Mouse (Mus musculus): ENCODE measurements at regions not wholly inside any gene's neighbourhood (a gene's known extent, or its start where the extent isn't known, plus 50 kb on each side); places are given as distances from the start of the nearest gene placed in this dataset.

DNA sequence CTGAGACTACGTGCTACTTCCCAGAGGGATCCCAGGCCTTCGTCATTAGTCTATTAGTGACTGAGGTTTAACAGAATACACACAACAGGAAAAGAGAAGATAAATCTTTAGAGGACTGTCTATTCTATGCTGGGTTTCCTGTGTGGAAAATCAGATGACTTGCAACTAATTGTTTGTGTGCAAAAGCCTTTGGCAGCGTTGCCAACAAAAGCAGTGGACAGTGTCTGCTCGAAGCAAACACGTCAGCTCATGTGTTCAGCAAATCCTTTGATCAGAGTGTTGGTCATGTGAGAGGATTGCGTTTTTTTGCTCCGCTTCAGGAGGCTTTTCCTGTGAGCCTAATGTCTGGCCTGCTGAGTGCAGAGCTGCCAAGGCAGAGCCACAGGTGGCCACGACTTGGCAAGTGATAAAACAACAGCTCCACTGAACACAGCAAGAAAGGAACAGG lies 117.3 kb downstream of the Arl4a start:
- Histone ChIP-seq H3K4me1 (ENCODE audit: control insufficient read depth in 1 of 2, insufficient read depth in 2 of 2, low read length in 2 of 2) (no peaks in the 10 kb centered on the region), H3K27ac (ENCODE audit: control insufficient read depth, low read depth, low read length) (no peak overlapping the region), H3K79me2 (ENCODE audit: control insufficient read depth, insufficient read depth, low read length, poor library complexity) (no peaks in the 10 kb centered on the region), H3K4me3 (ENCODE audit: control insufficient read depth in 1 of 2, insufficient read depth in 1 of 2, low read depth in 2 of 2, low read length in 2 of 2) (no peak overlapping the region), H3K36me3 (ENCODE audit: control insufficient read depth in 1 of 2, insufficient read depth in 2 of 2, low read length in 2 of 2) (no peaks in the 10 kb centered on the region), H3K9ac (ENCODE audit: control insufficient read depth, low read depth, low read length, poor library complexity, severe bottlenecking) (no peak overlapping the region), H3K27me3 (ENCODE audit: control insufficient read depth in 1 of 2, insufficient read depth in 2 of 2, low read length in 2 of 2) (peaks cover 2 to 6% of the 10 kb centered on the region in 2 experiments; a peak in 3 of 4 replicates), H3K9me3 (replicated peaks; ENCODE audit: insufficient read depth, low read length) (no peaks in the 10 kb centered on the region)
- TF ChIP-seq NELFE (IDR thresholded peaks at IDR 0.05; ENCODE audit: low read depth, low read length), result no peak
- no peak for TF ChIP-seq USF2 (IDR thresholded peaks at IDR 0.05; ENCODE audit: borderline replicate concordance in 1 of 2, insufficient read depth in 1 of 2, low read depth in 1 of 2, low read length in 2 of 2)
- no peak for TF ChIP-seq MYB (IDR thresholded peaks at IDR 0.05; ENCODE audit: low read depth, low read length)
- no peak for TF ChIP-seq ETS1 (IDR thresholded peaks at IDR 0.05; ENCODE audit: low read depth, low read length)
- DNase-seq (ENCODE audit: low read depth, low spot score), result no peak

DNA sequence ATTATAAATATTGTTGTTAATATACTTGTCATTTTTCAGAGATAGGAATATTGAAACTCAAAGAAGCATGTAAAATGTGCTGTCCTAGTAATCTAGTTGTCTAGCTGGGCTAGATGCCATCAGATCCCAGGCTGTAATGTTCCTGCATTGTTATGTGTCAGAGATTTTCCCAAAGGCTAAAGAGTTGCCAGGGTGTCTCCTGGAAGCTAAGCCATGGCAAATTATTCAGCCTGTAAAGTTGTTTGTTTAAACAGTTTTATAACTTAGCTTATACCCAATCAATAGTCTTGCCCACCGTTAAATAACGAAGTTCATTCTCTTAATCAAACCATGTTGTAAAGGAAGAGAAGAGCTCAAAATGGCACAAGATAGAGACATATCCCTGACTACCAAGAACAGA lies 117.9 kb downstream of the Arl4a start:
- Histone ChIP-seq H3K27me3 (ENCODE audit: control insufficient read depth in 1 of 2, insufficient read depth in 2 of 2, low read length in 2 of 2) (peaks cover 2 to 6% of the 10 kb centered on the region in 2 experiments; a peak in 3 of 4 replicates), H3K9me3 (replicated peaks; ENCODE audit: insufficient read depth, low read length) (no peaks in the 10 kb centered on the region), H3K27ac (ENCODE audit: control insufficient read depth, low read depth, low read length) (no peak overlapping the region), H3K4me1 (ENCODE audit: control insufficient read depth in 1 of 2, insufficient read depth in 2 of 2, low read length in 2 of 2) (no peaks in the 10 kb centered on the region), H3K4me3 (ENCODE audit: control insufficient read depth in 1 of 2, insufficient read depth in 1 of 2, low read depth in 2 of 2, low read length in 2 of 2) (no peak overlapping the region), H3K9ac (ENCODE audit: control insufficient read depth, low read depth, low read length, poor library complexity, severe bottlenecking) (no peak overlapping the region), H3K79me2 (ENCODE audit: control insufficient read depth, insufficient read depth, low read length, poor library complexity) (no peaks in the 10 kb centered on the region), H3K36me3 (ENCODE audit: control insufficient read depth in 1 of 2, insufficient read depth in 2 of 2, low read length in 2 of 2) (no peaks in the 10 kb centered on the region)
- TF ChIP-seq KAT2A (conservative IDR thresholded peaks at IDR 0.05; ENCODE audit: low read depth, low read length) (no peak), EP300 (IDR thresholded peaks at IDR 0.05; ENCODE audit: low read depth in 1 of 2, low read length in 2 of 2) (no peak), NRF1 (IDR thresholded peaks at IDR 0.05; ENCODE audit: insufficient read depth, low read depth, low read length, poor library complexity, severe bottlenecking) (no peak), TAL1 (IDR thresholded peaks at IDR 0.05; ENCODE audit: low read length) (no peak), ZKSCAN1 (IDR thresholded peaks at IDR 0.05; ENCODE audit: low read depth, low read length) (no peak), MAZ (IDR thresholded peaks at IDR 0.05; ENCODE audit: low read depth, low read length) (no peak), HCFC1 (IDR thresholded peaks at IDR 0.05; ENCODE audit: low read depth, low read length) (no peak), ZC3H11A (IDR thresholded peaks at IDR 0.05; ENCODE audit: low read depth, low read length) (no peak), ZMIZ1 (IDR thresholded peaks at IDR 0.05; ENCODE audit: low read depth, low read length) (no peak), CTCF (IDR thresholded peaks at IDR 0.05 in 2 of 3, conservative IDR thresholded peaks at IDR 0.05 in 1 of 3; ENCODE audit: control insufficient read depth in 1 of 3, insufficient read depth in 1 of 3, low read depth in 2 of 3, low read length in 3 of 3, poor library complexity in 1 of 3, severe bottlenecking in 1 of 3) (no peak)
- DNase-seq (ENCODE audit: low read depth, low spot score), result no peak

DNA sequence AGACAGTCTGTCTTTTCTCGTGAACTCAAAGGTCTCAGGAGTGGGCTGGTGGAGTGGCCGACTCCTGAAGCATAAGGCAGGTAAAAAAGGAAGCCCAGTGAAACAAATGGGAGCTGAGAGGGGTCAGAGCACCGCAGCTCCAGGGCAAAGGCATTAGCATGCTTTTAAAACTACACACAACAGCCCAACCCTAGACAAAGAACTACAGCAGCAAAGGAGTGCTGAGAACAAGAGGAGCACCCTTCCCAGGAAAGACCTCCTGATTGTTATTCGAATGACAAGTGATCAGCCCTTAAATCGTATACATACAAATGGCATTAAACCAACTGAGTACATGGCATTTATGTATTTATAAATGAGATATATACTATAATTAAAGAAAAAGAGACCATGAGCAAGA lies 149.3 kb downstream of the Arl4a start:
- H3K27ac ChIP-seq (ENCODE audit: control insufficient read depth, low read depth, low read length), result no peak overlapping the region
- H3K36me3 ChIP-seq (ENCODE audit: control insufficient read depth in 1 of 2, insufficient read depth in 2 of 2, low read length in 2 of 2), result no peaks in the 10 kb centered on the region
- H3K79me2 ChIP-seq (ENCODE audit: control insufficient read depth, insufficient read depth, low read length, poor library complexity), result no peaks in the 10 kb centered on the region
- H3K27me3 ChIP-seq (ENCODE audit: control insufficient read depth in 1 of 2, insufficient read depth in 2 of 2, low read length in 2 of 2), result no peaks in the 10 kb centered on the region; a peak in 2 of 4 replicates
- no peak overlapping the region for H3K4me3 ChIP-seq (ENCODE audit: control insufficient read depth in 1 of 2, insufficient read depth in 1 of 2, low read depth in 2 of 2, low read length in 2 of 2)
- no peaks in the 10 kb centered on the region for H3K4me1 ChIP-seq (ENCODE audit: control insufficient read depth in 1 of 2, insufficient read depth in 2 of 2, low read length in 2 of 2)
- TF ChIP-seq BHLHE40 (IDR thresholded peaks at IDR 0.05; ENCODE audit: borderline replicate concordance, low read depth, low read length), result no peak
- TF ChIP-seq MEF2A (IDR thresholded peaks at IDR 0.05; ENCODE audit: extremely low read depth, insufficient replicate concordance, low read depth, low read length, poor library complexity, severe bottlenecking), result no peak
- TF ChIP-seq E2F4 (IDR thresholded peaks at IDR 0.05; ENCODE audit: borderline replicate concordance, low read depth, low read length), result no peak
- TF ChIP-seq KAT2A (conservative IDR thresholded peaks at IDR 0.05; ENCODE audit: low read depth, low read length), result no peak
- no peak for TF ChIP-seq SMC3 (IDR thresholded peaks at IDR 0.05; ENCODE audit: low read depth, low read length)
- TF ChIP-seq ZC3H11A (IDR thresholded peaks at IDR 0.05; ENCODE audit: low read depth, low read length), result no peak
- TF ChIP-seq MXI1 (IDR thresholded peaks at IDR 0.05; ENCODE audit: low read depth, low read length), result no peak
- no peak overlapping the region for H3K9ac ChIP-seq (ENCODE audit: control insufficient read depth, low read depth, low read length, poor library complexity, severe bottlenecking)
- DNase-seq (ENCODE audit: low read depth, low spot score), result no peak
- no peaks in the 10 kb centered on the region for H3K9me3 ChIP-seq (replicated peaks; ENCODE audit: insufficient read depth, low read length)

Measured in MEL (cell line).